Comparison of ENCODE assay signal across 13 mouse cellular contexts in the genomic region with DNA sequence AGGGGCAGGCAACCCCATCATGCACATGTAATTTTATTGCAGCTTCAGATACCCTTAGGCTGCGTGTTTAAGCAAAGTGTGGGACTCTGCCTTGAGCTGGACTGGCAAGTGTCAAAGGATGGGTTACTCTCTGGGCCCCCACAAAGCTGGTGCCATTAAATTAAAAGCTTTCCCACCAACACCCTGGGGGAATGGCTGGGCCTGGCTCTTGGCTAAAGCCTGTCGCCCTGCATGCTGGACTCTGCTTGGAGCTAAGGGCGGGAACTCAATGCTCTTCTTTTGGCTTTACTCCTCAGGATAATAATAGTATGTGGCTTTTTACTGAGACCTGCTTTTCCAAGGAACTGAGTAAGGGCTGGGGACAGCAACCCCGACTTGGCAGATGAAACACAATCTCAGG. TPM values are rescaled to one million over a fixed set of nuclear protein-coding genes. Genes with fewer than 3 reads are reported as not detected.
A peak's percentile ranks its signal among the peaks of the same experiment; 100 is the strongest.
DNase-seq lines count a peak whose midpoint lies in the region; ATAC-seq and TF ChIP-seq lines count a peak whose summit lies in the region.
"Had no signal": no experiment of that assay in that cellular context is flagged by ENCODE, and none has a peak within 500 bp of the region (broad histone marks: within the 10 kb centered on the region; RNA-seq: fewer than 3 reads in every experiment).

No protein-coding gene starts in this region.

- no peak overlapping the region for H3K27ac ChIP-seq in hindbrain, embryonic 13.5 days
- no peak overlapping the region for H3K27ac ChIP-seq in hindbrain, embryonic 12.5 days
- peak overlapping the region; percentile 84; the same call in 1 of the 2 replicates for H3K27ac ChIP-seq in layer of hippocampus, adult 2 months
- no peak overlapping the region for H3K27ac ChIP-seq in stomach, embryonic 14.5 days (ENCODE audit: low read length)
- H3K27ac ChIP-seq in stomach, postnatal 0 days (replicated peaks): no peak overlapping the region
- no peak overlapping the region for H3K27ac ChIP-seq in stomach, embryonic 15.5 days

- H3K9me3 ChIP-seq in hindbrain, embryonic 13.5 days: no peaks in the 10 kb centered on the region
- H3K9me3 ChIP-seq in hindbrain, embryonic 12.5 days (replicated peaks): no peaks in the 10 kb centered on the region
- no peaks in the 10 kb centered on the region for H3K9me3 ChIP-seq in stomach, embryonic 14.5 days (ENCODE audit: control insufficient read depth, low read depth, low read length)
- H3K9me3 ChIP-seq in stomach, postnatal 0 days (ENCODE audit: control insufficient read depth, low read length): no peaks in the 10 kb centered on the region
- no peaks in the 10 kb centered on the region for H3K9me3 ChIP-seq in stomach, embryonic 15.5 days

- H3K4me1 ChIP-seq in hindbrain, embryonic 13.5 days (replicated peaks): peaks cover 81% of the 10 kb centered on the region
- peaks cover 68% of the 10 kb centered on the region for H3K4me1 ChIP-seq in hindbrain, embryonic 12.5 days
- peaks cover 15% of the 10 kb centered on the region; the same call in 1 of the 2 replicates for H3K4me1 ChIP-seq in stomach, embryonic 14.5 days (ENCODE audit: control insufficient read depth, insufficient read depth, low read length)
- H3K4me1 ChIP-seq in stomach, postnatal 0 days (replicated peaks; ENCODE audit: control insufficient read depth, insufficient read depth): peaks cover 4% of the 10 kb centered on the region; the same call in 1 of the 2 replicates
- peaks cover 23% of the 10 kb centered on the region; the same call in 1 of the 2 replicates for H3K4me1 ChIP-seq in stomach, embryonic 15.5 days

- no peaks in the 10 kb centered on the region for H3K27me3 ChIP-seq in hindbrain, embryonic 13.5 days
- H3K27me3 ChIP-seq in hindbrain, embryonic 12.5 days: no peaks in the 10 kb centered on the region
- H3K27me3 ChIP-seq in stomach, embryonic 14.5 days (ENCODE audit: control insufficient read depth, insufficient read depth, low read length): no peaks in the 10 kb centered on the region
- no peaks in the 10 kb centered on the region for H3K27me3 ChIP-seq in stomach, postnatal 0 days (ENCODE audit: control insufficient read depth, insufficient read depth, low read length)
- H3K27me3 ChIP-seq in stomach, embryonic 15.5 days (replicated peaks): no peaks in the 10 kb centered on the region

- H3K9ac ChIP-seq in hindbrain, embryonic 13.5 days: peak overlapping the region; percentile 29; the same call in 1 of the 2 replicates
- H3K9ac ChIP-seq in hindbrain, embryonic 12.5 days: no peak overlapping the region
- H3K9ac ChIP-seq in stomach, embryonic 14.5 days (replicated peaks; ENCODE audit: low read depth, low read length): no peak overlapping the region
- no peak overlapping the region for H3K9ac ChIP-seq in stomach, postnatal 0 days (ENCODE audit: low read length)
- H3K9ac ChIP-seq in stomach, embryonic 15.5 days: no peak overlapping the region

- H3K4me3 ChIP-seq in hindbrain, embryonic 13.5 days: no peak overlapping the region
- no peak overlapping the region for H3K4me3 ChIP-seq in hindbrain, embryonic 12.5 days
- no peak overlapping the region for H3K4me3 ChIP-seq in layer of hippocampus, adult 2 months
- no peak overlapping the region for H3K4me3 ChIP-seq in stomach, embryonic 14.5 days (ENCODE audit: low read depth, low read length)
- no peak overlapping the region for H3K4me3 ChIP-seq in stomach, postnatal 0 days (ENCODE audit: low read depth, low read length)
- H3K4me3 ChIP-seq in stomach, embryonic 15.5 days (replicated peaks): no peak overlapping the region

- no peak for ATAC-seq in hindbrain, embryonic 13.5 days (ENCODE audit: low FRiP score)
- no peak for ATAC-seq in hindbrain, embryonic 12.5 days (ENCODE audit: low FRiP score)
- ATAC-seq in stomach, embryonic 14.5 days (ENCODE audit: insufficient number of reproducible peaks, insufficient read depth, low FRiP score, low read depth): no peak
- ATAC-seq in stomach, postnatal 0 days (ENCODE audit: low FRiP score, low TSS enrichment): no peak
- no peak for ATAC-seq in stomach, embryonic 15.5 days (ENCODE audit: insufficient read depth, low FRiP score, low read depth)
- ATAC-seq in frontal cortex, adult (ENCODE audit: low TSS enrichment): no peak
- ATAC-seq: activated CD4-positive, CD25-positive, alpha-beta regulatory T cell, adult 4 months; CD4-positive, CD25-positive, alpha-beta regulatory T cell, adult 4 months had no signal

- TF ChIP-seq EP300 in stomach, postnatal 0 days (optimal IDR thresholded peaks at IDR 0.05): no peak

- H3K36me3 ChIP-seq in hindbrain, embryonic 13.5 days: peaks cover 45% of the 10 kb centered on the region
- peaks cover 19% of the 10 kb centered on the region; the same call in 1 of the 2 replicates for H3K36me3 ChIP-seq in hindbrain, embryonic 12.5 days
- peaks cover 22% of the 10 kb centered on the region; the same call in 1 of the 2 replicates for H3K36me3 ChIP-seq in stomach, embryonic 14.5 days (ENCODE audit: control insufficient read depth, insufficient read depth, low read length)
- peaks cover 13% of the 10 kb centered on the region for H3K36me3 ChIP-seq in stomach, postnatal 0 days (ENCODE audit: control insufficient read depth, insufficient read depth, low read length)
- H3K36me3 ChIP-seq in stomach, embryonic 15.5 days: peaks cover 13% of the 10 kb centered on the region

- no peak for TF ChIP-seq CTCF in layer of hippocampus, adult 2 months (conservative IDR thresholded peaks at IDR 0.05)
- TF ChIP-seq CTCF in stomach, postnatal 0 days (IDR thresholded peaks at IDR 0.05; ENCODE audit: low read depth): no peak

- no peak for DNase-seq in layer of hippocampus, adult 2 months (ENCODE audit: low spot score in 2 of 2)
- DNase-seq in layer of hippocampus, postnatal 25 days (ENCODE audit: extremely low spot score in 1 of 2, low spot score in 1 of 2): no peak
- DNase-seq in stomach, postnatal 0 days (ENCODE audit: low spot score): no peak
- DNase-seq: cerebellum, adult 18-20 months; liver; lung, postnatal 36 days had no signal

- 93% methylated on average over 4 of the region's 4 CpGs for WGBS in hindbrain, embryonic 13.5 days
- 86% methylated on average over 4 of the region's 4 CpGs for WGBS in hindbrain, embryonic 12.5 days
- WGBS in stomach, embryonic 14.5 days: 87% methylated on average over 4 of the region's 4 CpGs
- WGBS in stomach, postnatal 0 days: 87% methylated on average over 4 of the region's 4 CpGs
- WGBS in stomach, embryonic 15.5 days: 84% methylated on average over 4 of the region's 4 CpGs

- H3K4me2 ChIP-seq in hindbrain, embryonic 13.5 days: peak overlapping the region; percentile 27
- H3K4me2 ChIP-seq in hindbrain, embryonic 12.5 days (replicated peaks): no peak overlapping the region
- H3K4me2 ChIP-seq in stomach, embryonic 14.5 days (replicated peaks; ENCODE audit: low read depth, low read length): peak overlapping the region; percentile 94; the same call in 1 of the 2 replicates
- H3K4me2 ChIP-seq in stomach, postnatal 0 days (replicated peaks; ENCODE audit: low read depth): no peak overlapping the region; the same call in 1 of the 2 replicates
- H3K4me2 ChIP-seq in stomach, embryonic 15.5 days: peak overlapping the region; percentile 46; the same call in 1 of the 2 replicates

RNA-seq across cellular contexts. Expression of gene Lbh, which starts 5.2 kb away (rescaled TPM):
- polyA plus RNA-seq in hindbrain, embryonic 13.5 days (2015; fragmentation: Nextera tagmentation; extraction: Ambion mirVana): 7.0 and 8.5 TPM in 2 replicates
- polyA plus RNA-seq in hindbrain, embryonic 12.5 days (2016; fragmentation: Nextera tagmentation; extraction: Ambion mirVana): 4.3 and 4.4 TPM in 2 replicates
- 10 to 100 TPM; 31.4 to 34.8 TPM for total RNA-seq in layer of hippocampus, adult 2 months (2021)
- 10 to 100 TPM; 34.2 to 36.1 TPM for total RNA-seq in layer of hippocampus, postnatal 25 days (2021)
- polyA plus RNA-seq in stomach, embryonic 14.5 days (2014; fragmentation: Nextera tagmentation; extraction: Ambion mirVana): 4.6 and 5.1 TPM in 2 replicates
- 2.0 and 2.7 TPM in 2 replicates for polyA plus RNA-seq in stomach, postnatal 0 days (2015; fragmentation: Nextera tagmentation; extraction: Ambion mirVana)
- polyA plus RNA-seq in stomach, embryonic 15.5 days (2015; fragmentation: Nextera tagmentation; extraction: Ambion mirVana): 5.3 and 6.0 TPM in 2 replicates

Comparison
In these comparisons a context has a peak if more than half of its experiments do, and no peak if none do; other contexts are left out.
1. H3K4me2 ChIP-seq: peak in hindbrain, embryonic 13.5 days (single experiment), stomach, embryonic 14.5 days (single experiment) and stomach, embryonic 15.5 days (single experiment); none in hindbrain, embryonic 12.5 days (single experiment) and stomach, postnatal 0 days (single experiment).